Mouse (Mus musculus) ES-E14 (cell line): Measurements from ENCODE around the gene Slc6a1.

Experiments
- CHD2 ChIP-seq: IDR thresholded peaks from 2 replicates; pipeline ENCODE4 v1.6.1; 2014; ENCODE audit warnings: mild to moderate bottlenecking, low read depth, low read length, inconsistent platforms
- MAFK ChIP-seq: IDR thresholded peaks from 2 replicates; pipeline ENCODE4 v1.6.1; 2014; ENCODE audit warnings: mild to moderate bottlenecking, low read depth, low read length, inconsistent platforms; ENCODE audit not compliant: insufficient read depth
- ZC3H11A ChIP-seq: IDR thresholded peaks from 2 replicates; pipeline ENCODE4 v1.6.1; 2012; ENCODE audit warnings: low read depth, mild to moderate bottlenecking, inconsistent platforms, low read length, borderline replicate concordance
- ZNF384 ChIP-seq: IDR thresholded peaks from 2 replicates; pipeline ENCODE4 v1.6.1; 2012; ENCODE audit warnings: low read depth, low read length, inconsistent platforms

DNA sequence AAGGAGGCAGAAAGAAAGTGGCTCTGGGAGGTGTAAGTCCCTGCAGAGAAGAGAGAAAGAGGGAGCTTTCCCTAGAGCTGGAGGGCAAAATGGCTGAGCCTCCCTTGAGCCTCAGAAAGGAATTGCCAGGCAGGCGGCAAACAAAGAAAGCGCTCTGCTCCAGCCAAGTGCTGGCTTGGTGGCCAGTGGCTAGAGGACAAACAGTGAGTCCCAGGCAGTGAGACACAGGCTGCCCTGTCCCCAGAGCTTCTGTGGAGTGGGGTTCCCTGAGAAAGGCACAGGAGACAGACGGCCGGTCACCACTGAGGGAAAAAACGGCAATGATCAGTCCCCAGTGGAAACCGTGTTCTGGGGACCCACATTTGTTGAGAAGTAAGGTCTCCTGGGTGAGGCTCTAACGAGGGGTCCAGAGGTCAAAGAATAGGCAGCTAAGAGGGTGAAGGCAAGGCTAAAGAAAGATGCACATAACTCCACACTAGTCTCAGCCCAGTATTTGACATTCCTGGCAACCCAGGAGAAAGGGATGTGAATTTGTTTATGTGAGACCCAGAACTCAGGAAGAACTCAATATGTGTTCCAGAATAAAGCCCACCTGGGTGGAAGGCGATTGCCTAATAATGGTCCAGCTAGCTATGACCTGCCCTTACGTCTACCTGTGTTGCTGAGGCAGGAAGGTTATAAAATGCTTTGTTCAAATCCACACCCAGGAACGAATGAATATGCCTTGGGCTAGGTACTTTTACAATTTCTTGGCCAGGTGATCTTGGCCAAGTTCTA is 1.7 kb downstream of the Slc6a1 start:
- TF ChIP-seq ZC3H11A = no peak
- TF ChIP-seq ZNF384 = no peak
- no peak for TF ChIP-seq CHD2
- TF ChIP-seq MAFK = no peak
